Mouse (Mus musculus) G1E-ER4 (cell line): Measurements from ENCODE around the gene Ctsw. TPM values are rescaled to one million over a fixed set of nuclear protein-coding genes. Genes with fewer than 3 reads are reported as not detected.

Experiments
- GATA1 ChIP-seq: IDR thresholded peaks from one replicate; pipeline ENCODE4 v1.8.0; 2012; ENCODE audit warnings: low read length, inconsistent platforms
- polyA plus RNA-seq: library from polyadenylated mRNA; stranded (reverse); fragments of >175 nt; gene quantifications from 2 replicates; pipeline ENCODE4 v1.2.3, GENCODE M21; 2012

Gene Ctsw
- polyA plus RNA-seq, 1 experiment = not detected

DNA sequence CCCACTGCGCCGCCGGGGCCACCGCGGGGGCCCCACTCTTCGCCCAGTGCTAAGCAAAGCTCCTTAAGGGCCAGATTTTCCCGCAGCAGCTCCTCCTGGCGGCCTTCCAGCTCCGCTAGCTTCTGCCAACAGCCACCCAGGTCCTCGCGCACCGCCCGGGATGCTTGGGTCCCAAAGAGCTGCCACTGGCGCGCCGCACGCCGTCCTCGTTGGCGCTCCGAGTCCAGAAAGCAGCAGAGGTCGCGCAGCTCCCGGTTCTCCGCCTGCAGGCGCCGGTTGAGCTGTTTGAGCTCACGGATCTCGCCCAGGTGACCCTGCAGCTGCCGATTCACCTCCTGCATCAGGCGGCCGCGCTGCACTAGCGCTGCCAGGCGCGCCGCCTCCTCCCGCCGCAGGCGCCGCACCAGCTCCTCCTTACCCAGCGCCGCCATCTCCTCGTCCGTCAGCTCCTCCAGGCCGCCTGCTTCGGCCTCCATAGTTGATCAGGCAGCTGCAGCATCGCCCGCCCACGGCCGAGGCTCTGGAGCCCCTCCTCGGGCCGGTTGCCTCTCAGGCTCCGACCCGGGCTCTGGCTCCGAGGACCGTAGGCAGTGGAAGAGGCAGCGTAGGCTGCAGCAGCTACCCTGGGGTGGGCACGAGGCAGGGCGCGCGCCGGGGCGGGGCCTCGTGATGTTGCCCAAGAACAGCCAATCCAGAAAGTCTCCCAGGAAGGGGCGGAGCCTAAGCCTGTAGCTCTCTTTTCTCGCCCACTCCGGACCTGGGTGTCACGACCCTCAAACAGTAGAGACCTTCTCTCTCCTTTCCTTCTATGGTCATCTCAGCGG lies 11.2 kb downstream of the Ctsw start:
- TF ChIP-seq GATA1 = no peak

- TF ChIP-seq GATA1 = no peak
Observed at GRCm38 (mm10) chr19:5456241-5456921, 11.9 kb downstream of the Ctsw start.

DNA sequence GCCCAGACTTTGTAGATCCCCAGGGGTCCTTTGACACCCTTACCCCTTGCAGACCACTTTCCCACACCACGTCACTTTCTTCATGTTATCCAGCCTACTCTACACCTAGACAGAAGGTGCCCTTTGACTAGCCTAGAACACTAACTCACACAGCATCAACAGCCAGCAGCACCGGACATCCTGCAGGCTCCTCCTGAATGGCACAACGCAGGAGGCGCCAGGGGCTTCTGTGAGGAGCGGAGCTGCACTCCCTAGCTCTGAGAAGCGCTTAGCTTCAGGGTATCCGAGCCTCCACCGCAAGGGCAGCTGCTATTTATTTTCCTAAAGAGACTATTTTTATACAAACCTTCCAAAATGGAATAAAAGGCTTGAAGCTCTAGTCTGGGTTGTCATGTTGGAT lies 12.7 kb downstream of the Ctsw start:
- TF ChIP-seq GATA1 = no peak

DNA sequence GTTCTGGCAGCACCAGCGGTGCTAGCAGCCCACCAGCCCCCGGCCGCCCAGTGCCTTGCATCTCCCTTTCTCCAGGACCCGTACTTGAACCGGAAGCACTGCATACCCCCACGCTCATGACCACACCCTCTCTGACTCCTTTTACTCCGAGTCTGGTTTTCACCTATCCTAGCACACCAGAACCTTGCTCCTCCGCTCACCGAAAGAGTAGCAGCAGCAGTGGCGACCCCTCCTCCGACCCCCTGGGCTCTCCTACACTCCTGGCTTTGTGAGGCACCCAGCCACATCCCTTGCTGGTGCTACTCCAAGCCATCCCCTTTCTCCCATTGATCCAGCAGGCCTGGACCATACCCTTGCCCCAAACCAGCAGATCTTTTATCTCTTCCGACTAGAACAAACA lies 13.3 kb downstream of the Ctsw start:
- TF ChIP-seq GATA1 = no peak

DNA sequence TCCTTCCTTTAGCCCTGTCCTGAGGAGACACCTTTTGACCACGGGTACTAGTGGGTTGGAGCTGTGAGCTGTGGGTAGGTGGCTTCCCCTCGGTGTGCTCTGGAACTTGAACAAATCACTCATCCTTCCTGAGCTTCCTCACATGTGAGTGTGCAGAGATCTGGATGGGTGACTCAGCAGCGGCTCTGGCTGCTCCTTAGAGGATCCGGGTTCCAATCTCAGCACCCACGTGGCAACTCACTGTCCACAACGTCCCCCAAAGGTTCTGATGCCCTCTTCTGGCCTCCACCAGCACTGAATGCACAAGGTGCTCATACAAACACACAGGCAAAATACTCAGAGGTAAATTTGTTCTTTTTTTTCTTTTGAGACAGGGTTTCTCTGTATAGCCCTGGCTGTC lies 16.5 kb downstream of the Ctsw start:
- TF ChIP-seq GATA1 = no peak

DNA sequence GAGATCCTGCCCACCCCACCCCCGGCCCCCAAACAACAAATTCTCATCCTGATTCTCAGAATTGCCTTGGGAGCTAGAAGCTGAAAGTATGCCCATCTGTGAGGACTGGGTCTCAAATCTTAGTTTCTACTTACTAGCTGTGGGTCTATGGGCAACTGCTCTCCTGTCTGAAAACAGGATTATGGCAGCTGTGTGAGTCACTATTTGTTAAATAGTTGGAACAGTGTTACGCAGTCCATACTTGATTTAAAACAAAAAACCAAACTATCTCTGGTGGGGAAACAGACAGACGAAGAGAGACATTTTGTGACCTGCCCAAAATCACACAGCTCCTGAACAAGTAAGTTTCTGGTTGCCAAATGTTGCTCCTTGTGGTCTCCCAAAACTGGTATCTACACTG lies 18.6 kb downstream of the Ctsw start:
- TF ChIP-seq GATA1 = no peak

DNA sequence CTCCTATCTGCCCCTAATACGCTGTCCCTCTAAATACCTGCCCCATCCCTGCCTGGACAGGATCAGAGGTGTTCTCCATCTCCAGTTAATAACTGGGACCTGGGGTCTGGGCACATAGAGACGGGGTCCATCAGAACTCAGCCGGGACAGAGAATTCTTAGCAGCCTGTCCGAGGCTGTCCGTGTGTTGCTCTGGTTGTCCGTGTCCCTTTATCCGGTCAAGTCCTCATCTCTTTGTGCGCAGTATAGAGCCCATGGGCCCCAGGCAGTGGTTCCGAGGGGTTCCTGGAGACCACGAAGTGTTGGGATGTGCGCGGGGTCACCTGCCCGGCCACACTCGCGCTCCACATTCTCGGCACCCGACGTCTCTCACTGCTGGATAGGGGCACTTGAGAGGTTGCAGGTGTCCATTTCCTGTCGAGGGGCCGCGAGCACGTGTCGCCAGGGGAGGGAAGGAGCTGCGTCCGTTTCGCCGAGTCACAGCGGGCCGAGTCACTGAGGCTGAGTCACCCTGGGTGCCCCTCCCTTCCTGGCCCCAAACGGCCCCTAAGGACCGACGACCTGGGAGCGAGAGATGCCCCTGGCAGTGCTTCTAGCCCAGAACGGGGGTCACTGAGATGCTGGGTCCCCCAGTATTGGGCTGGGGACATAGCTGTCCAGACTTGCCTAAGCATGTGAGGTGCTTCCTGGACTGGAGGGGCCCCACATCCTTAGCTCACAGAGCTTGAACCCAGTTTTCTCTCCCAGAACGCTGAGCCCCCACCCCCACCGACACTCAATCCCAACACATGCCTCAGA lies 19.8 kb downstream of the Ctsw start:
- no peak for TF ChIP-seq GATA1

- TF ChIP-seq GATA1 = no peak
Observed at GRCm38 (mm10) chr19:5447515-5448353, 20.6 kb downstream of the Ctsw start, which contains the start of gene Fosl1. Gene Fosl1, plus strand, starts transcription at chr19:5447547.

DNA sequence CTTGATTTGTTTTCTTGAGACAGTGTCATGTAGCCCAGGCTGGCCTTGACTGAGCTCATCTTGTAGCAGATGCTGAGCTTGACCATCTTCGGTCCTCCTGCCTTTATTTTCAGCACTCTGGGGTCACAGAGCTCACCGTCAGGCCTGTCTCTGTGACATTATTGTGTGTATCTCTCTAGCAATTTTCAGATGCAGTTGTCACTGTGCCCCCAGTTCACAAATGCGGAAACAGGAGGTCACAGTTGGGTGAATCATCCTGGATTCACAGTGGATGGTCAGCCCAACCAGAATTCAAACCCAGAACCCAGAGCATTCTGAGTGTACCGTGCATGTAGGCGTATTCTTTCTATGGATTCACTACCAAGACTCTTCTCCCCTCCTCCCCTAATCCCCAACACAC lies 22.6 kb downstream of the Ctsw start:
- TF ChIP-seq GATA1 = no peak

DNA sequence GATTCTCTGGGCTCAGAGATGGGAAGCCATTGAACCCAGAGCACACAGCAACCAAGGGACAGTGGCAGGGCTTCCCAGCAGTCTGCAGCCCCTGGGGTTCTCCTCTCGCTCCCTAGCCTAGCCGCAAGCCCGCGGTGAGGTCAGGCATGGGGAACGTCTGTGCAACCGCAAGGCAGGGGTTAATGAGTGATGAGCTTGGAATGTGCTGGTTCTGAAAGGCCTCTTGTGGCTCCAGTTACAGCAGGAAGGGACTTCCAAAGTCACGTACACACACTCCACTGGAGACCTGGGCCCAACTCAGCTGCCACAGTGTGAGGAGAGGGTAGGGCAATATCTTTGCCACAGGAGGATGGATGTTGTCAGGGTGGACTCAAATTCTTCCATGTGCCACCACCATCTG lies 23.4 kb downstream of the Ctsw start:
- no peak for TF ChIP-seq GATA1

GRCm38 (mm10) chr19:5444371-5444908 lies 23.9 kb downstream of the Ctsw start:
- TF ChIP-seq GATA1 = no peak

DNA sequence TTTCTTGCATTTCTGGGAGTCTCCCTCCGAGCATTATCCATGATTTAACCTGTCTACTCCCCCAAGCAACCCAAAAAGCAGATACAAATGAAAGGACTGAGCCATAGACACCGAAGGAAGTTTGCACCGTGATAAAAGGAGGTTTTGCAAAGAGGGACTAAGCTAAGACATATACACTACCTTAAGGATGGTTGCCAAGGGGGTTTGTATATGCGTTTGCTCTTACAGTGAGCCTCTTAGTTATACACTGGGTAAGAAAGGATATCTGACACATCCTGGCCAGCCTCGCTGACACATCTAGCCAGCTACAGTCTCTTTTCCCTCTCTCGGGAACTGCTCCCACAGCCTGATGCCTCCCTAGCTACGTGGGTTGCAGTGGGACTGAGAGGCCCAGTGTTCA lies 34.4 kb downstream of the Ctsw start:
- TF ChIP-seq GATA1 = no peak

DNA sequence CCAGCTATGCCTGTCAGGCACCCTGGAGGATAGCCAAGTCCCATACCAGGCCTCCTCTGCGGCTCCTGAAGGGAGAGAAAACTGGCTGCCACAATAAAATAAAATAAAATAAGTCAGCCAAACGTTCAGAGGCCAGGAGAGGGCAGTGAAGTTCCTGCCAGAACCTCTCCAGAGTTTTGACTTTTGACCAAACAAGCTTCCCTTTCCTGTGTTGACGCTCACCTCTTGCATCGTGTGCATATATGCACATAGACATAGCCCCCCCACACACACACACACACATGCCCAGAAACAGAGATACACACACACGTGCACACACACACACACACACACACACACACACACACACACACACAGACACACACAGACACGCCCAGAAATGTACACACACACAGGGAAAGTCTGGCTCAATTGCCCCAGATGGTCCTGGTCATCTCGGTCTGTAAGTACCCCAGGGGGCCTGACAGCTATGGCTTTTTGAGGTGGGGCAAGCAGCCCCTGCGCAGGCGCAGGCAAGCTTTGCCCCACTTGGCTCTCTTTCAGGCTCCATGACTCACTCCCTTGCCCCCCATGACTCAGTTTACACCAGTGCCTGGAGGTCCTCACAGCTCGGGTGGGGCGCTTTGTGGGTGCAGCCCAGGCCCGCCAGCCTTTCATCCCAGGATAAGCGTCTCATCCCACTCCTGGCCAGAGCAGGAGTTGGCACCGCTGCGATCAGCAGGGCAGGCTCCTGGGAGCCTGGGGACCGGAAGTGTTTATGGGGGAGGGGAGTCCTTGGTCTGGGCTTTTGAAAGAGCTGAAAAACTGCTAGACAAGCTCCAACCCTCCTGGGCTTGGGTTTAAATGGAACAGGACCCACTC lies 35.1 kb downstream of the Ctsw start:
- no peak for TF ChIP-seq GATA1

DNA sequence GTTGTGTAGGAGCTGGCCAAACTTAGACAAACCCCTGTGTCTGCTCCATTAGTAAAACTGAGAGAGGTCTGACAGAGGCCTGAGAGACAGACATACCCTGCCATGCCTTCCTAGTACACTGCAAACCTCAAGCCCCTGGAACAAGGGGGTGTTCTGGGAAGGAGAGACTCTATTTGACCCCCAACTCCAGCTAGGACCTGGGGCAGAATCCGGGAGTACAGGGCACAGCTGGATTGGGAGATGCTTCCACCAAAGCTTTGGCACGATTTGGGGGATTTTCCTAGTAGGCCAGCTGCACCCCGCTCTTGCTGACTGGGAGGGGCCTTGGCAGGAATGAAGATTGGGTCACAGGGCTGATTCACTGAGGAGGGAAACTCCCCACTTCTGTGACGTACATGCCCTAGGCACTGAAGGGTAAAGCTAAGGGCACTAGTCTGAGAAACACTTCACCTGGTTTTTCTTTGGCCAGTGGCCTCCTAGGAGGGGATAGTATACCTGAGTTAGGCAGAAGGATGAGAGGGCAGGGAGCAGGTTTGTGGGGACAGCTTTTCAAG lies 36.3 kb downstream of the Ctsw start:
- no peak for TF ChIP-seq GATA1
